Mouse (Mus musculus) spleen, adult 2 months (tissue): ENCODE data around the gene Pigh. TPM values are rescaled to one million over a fixed set of nuclear protein-coding genes. Genes with fewer than 3 reads are reported as not detected.

Source experiments
- DNase-seq, 2 experiments: peaks; one replicate each; pipeline versions ENCODE4 v3.0.0 to v3.0.0-alpha.2; 2012 to 2021; ENCODE audit warnings: low spot score in 2 of 2, low read depth in 1 of 2
- H3K27ac ChIP-seq: fragments of 200-500 bp; 2 replicates; pipeline ENCODE4 v1.5.1; 2012; ENCODE audit warnings: low read length, inconsistent platforms; ENCODE audit not compliant: insufficient read depth
- H3K27me3 ChIP-seq: fragments of 200-500 bp; 2 replicates; pipeline ENCODE4 v1.6.1; 2012; ENCODE audit warnings: mild to moderate bottlenecking, moderate library complexity, low read length, inconsistent platforms; ENCODE audit not compliant: control insufficient read depth, insufficient read depth
- H3K36me3 ChIP-seq: fragments of 200-500 bp; 2 replicates; pipeline ENCODE4 v1.6.1; 2012; ENCODE audit warnings: mild to moderate bottlenecking, low read length, inconsistent platforms; ENCODE audit not compliant: control insufficient read depth, insufficient read depth
- H3K4me1 ChIP-seq: fragments of 200-500 bp; 2 replicates; pipeline ENCODE4 v1.6.1; 2011; ENCODE audit warnings: inconsistent platforms; ENCODE audit not compliant: control insufficient read depth, insufficient read depth, insufficient read length
- H3K4me3 ChIP-seq: fragments of 200-500 bp; 2 replicates; pipeline ENCODE4 v1.5.1; 2011; ENCODE audit warnings: mild to moderate bottlenecking, inconsistent platforms; ENCODE audit not compliant: insufficient read depth, insufficient read length; ENCODE audit errors: extremely low read depth
- CTCF ChIP-seq: fragments of 200-500 bp; IDR thresholded peaks from 2 replicates; pipeline ENCODE4 v1.5.1; 2011; ENCODE audit warnings: mild to moderate bottlenecking, inconsistent platforms; ENCODE audit not compliant: insufficient read depth, insufficient read length, insufficient replicate concordance; ENCODE audit errors: extremely low read depth
- POLR2A ChIP-seq: fragments of 200-500 bp; IDR thresholded peaks from 2 replicates; pipeline ENCODE4 v1.6.1; 2011; ENCODE audit warnings: low read depth, low read length, inconsistent platforms
- WGBS: fragments of 180-500 bp; shearing (Covaris S2); methylation state at CpG from one replicate; pipeline ENCODE4 v1.1.7; 2018; 5-methylcytosine and 5-hydroxymethylcytosine counted together
- polyA plus RNA-seq: library from polyadenylated mRNA; depleted of rRNA; stranded (reverse); fragments of >200 nt; gene quantifications from 2 replicates; pipeline ENCODE4 v1.2.3, GENCODE M21; 2012

Pigh gene
- polyA plus RNA-seq, 1 experiment = 9.0 TPM

- no peak for DNase-seq
- no peak overlapping the region for H3K27ac ChIP-seq
Measured at GRCm38 (mm10) chr12:79103773-79104172, 14.3 kb upstream of the Pigh start.

GRCm38 (mm10) chr12:79097106-79097752, 7.8 kb upstream of the Pigh start:
- 60% methylated on average over 3 of the region's 3 CpGs for WGBS
- DNase-seq = peak in 1 of 2 experiments; percentile 17

More at GRCm38 (mm10) chr12:79103773-79104172, 14.3 kb upstream of the Pigh start:
- H3K27me3 ChIP-seq = no peaks in the 10 kb centered on the region
- 84% methylated on average over 3 of the region's 3 CpGs for WGBS
- H3K4me1 ChIP-seq = no peaks in the 10 kb centered on the region
- H3K4me3 ChIP-seq = no peak overlapping the region
- no peak for TF ChIP-seq POLR2A
- TF ChIP-seq CTCF = no peak
- no peaks in the 10 kb centered on the region for H3K36me3 ChIP-seq

GRCm38 (mm10) chr12:79092569-79092968, 3.1 kb upstream of the Pigh start:
- Histone ChIP-seq H3K36me3 (no peaks in the 10 kb centered on the region), H3K27me3 (no peaks in the 10 kb centered on the region), H3K4me1 (no peaks in the 10 kb centered on the region), H3K4me3 (no peak overlapping the region), H3K27ac (no peak overlapping the region)
- TF ChIP-seq POLR2A (no peak), CTCF (peak; percentile 78; the same call in 1 of the 2 replicates)
- 12% methylated on average over 4 of the region's 4 CpGs for WGBS
- DNase-seq = peak; percentile 33 to 74

More at GRCm38 (mm10) chr12:79097106-79097752, 7.8 kb upstream of the Pigh start:
- TF ChIP-seq CTCF = peak; percentile 42; the same call in 1 of the 2 replicates
- TF ChIP-seq POLR2A = no peak
- H3K36me3 ChIP-seq = no peaks in the 10 kb centered on the region
- H3K4me1 ChIP-seq = no peaks in the 10 kb centered on the region
- no peaks in the 10 kb centered on the region for H3K27me3 ChIP-seq
- H3K27ac ChIP-seq = no peak overlapping the region
- no peak overlapping the region for H3K4me3 ChIP-seq

- no peak for DNase-seq
- H3K27me3 ChIP-seq = no peaks in the 10 kb centered on the region
- no peak overlapping the region for H3K27ac ChIP-seq
- peaks cover 2% of the 10 kb centered on the region; the same call in 1 of the 2 replicates for H3K36me3 ChIP-seq
- 93% methylated on average over 6 of the region's 6 CpGs for WGBS
- no peak overlapping the region for H3K4me3 ChIP-seq
- TF ChIP-seq POLR2A = no peak
- no peak for TF ChIP-seq CTCF
- no peaks in the 10 kb centered on the region for H3K4me1 ChIP-seq
Measured at GRCm38 (mm10) chr12:79073362-79073761, 16.1 kb downstream of the Pigh start.

- no peak overlapping the region for H3K27ac ChIP-seq
- H3K4me1 ChIP-seq = no peaks in the 10 kb centered on the region
- H3K36me3 ChIP-seq = peaks cover 2% of the 10 kb centered on the region; the same call in 1 of the 2 replicates
- H3K27me3 ChIP-seq = no peaks in the 10 kb centered on the region
- H3K4me3 ChIP-seq = no peak overlapping the region
- TF ChIP-seq POLR2A = no peak
- no peak for DNase-seq
- WGBS = 86% methylated on average over 6 of the region's 6 CpGs
Measured at GRCm38 (mm10) chr12:79072576-79072975, 16.9 kb downstream of the Pigh start.

- H3K36me3 ChIP-seq = peaks cover 2% of the 10 kb centered on the region; the same call in 1 of the 2 replicates
- H3K4me1 ChIP-seq = no peaks in the 10 kb centered on the region
- no peak overlapping the region for H3K4me3 ChIP-seq
- TF ChIP-seq POLR2A (no peak), CTCF (no peak)
- WGBS = 88% methylated on average over 9 of the region's 9 CpGs
- H3K27ac ChIP-seq = no peak overlapping the region
- no peak for DNase-seq
- no peaks in the 10 kb centered on the region for H3K27me3 ChIP-seq
Measured at GRCm38 (mm10) chr12:79070736-79071333, 18.6 kb downstream of the Pigh start.

GRCm38 (mm10) chr12:79069916-79070315, 19.5 kb downstream of the Pigh start:
- H3K27ac ChIP-seq = no peak overlapping the region
- TF ChIP-seq CTCF (no peak), POLR2A (no peak)
- H3K4me1 ChIP-seq = no peaks in the 10 kb centered on the region
- H3K27me3 ChIP-seq = no peaks in the 10 kb centered on the region
- no peaks in the 10 kb centered on the region; the same call in 1 of the 2 replicates for H3K36me3 ChIP-seq
- WGBS = 36% methylated on average over 6 of the region's 6 CpGs
- H3K4me3 ChIP-seq = no peak overlapping the region
- no peak for DNase-seq
